Mouse (Mus musculus) kidney, postnatal 10 days (tissue): ENCODE measurements around the gene Atp13a1.

Source experiments
- DNase-seq: peaks from one replicate; pipeline ENCODE4 v3.0.0; 2021; ENCODE audit warnings: mixed read lengths

Atp13a1 gene

DNA sequence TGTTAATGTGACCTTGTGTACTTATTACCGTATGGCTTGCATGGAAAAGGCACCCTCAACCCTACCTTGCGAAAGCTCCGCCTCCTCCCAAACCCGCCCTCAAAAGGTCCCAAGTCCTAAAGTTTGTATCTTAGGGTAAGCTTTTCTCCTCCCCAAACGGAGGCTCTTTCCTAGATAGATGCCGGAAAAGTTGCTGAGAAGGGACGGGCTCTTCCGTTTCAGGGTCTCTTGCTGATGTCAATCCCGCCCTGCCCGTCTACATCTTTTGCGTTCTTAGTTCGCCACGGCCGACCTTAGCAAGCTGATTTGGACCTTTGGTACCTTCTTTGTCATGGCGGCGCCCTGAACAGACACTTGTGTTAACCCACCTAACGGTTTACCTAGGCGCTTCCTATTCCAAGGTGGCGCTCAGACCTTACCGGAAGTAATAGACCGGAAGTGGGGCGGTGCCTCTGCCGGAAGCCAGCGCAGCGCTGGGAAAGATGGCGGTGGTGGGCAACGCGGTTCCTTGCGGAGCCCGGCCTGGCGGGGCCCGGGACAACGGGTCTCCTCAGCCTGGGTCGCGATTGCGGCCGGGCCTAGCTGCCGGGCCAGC is at the start of gene Atp13a1, which contains the start of gene Zfp866:
Gene Atp13a1 (plus strand): TSS at position 391 of the 595 bp plus-strand sequence.
Gene Zfp866 (minus strand): TSS at position 406 of the 595 bp plus-strand sequence.
- DNase-seq, result peak; percentile 93

DNA sequence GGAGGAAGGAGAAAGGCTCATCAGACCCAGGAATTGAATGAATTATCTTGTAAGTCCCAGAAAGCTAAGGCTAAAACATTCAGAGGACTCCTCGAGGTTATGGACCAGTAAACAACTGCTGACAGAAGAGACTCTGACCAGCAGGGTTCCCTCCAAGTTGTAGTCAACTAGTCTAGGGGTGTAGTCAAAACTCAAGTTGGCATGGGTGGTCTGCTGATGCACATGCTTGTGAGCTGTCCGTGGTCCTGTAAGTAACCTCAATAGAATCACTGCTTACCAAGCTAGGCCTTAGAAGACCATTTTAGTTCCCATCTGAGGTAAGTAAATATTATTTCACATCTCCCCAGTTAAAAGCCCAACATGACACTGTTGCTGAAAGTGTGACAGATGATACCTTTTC is 49.7 kb upstream of the Atp13a1 start:
- peak; percentile 16 for DNase-seq

DNA sequence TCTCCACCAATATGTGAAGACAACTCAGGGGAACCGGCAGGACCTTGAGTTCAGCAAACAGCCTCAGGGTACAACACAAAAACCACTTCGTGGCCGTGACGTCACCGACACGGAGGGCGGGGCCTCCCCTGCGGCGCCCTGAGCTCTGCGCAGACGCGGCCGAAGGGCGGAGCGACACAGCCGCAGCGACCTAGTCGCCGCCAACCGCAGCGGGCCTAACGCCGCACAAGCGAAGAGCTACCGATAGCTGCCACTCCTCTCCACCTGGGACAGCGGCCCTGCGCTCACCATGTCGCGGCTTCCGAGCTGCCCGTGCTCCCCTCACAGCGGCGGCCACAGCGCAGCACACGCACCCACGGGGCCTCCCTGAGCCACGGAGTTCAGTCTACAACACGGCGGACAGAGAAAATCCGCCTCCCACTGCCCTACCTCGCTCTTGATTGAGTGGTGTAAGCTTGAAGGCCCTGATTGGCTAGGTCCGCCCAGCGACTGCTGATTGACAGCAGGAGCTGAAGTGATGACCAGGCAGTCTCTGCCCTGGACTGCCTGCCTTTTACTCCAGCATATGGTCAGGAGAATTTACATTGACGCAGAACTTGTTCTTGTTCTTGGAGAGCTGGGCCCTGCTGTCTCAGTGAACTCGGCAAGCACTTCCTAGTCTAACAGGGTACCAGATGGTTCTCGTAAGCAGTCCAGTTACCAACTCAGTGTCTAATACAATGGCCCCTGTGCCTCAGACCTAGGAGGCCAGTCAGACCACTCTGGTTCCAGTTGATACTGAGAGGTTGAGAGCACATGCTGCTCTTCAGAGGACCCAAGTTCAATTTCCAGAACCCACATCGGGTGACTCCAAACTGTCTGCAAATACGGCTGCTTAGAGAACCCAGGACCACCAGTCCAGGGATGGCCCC is 41.2 kb upstream of the Atp13a1 start, which contains the start of gene Zfp963:
Gene Zfp963 (minus strand): TSS at position 427 of the 911 bp plus-strand sequence.
- DNase-seq, result peak; percentile 98

DNA sequence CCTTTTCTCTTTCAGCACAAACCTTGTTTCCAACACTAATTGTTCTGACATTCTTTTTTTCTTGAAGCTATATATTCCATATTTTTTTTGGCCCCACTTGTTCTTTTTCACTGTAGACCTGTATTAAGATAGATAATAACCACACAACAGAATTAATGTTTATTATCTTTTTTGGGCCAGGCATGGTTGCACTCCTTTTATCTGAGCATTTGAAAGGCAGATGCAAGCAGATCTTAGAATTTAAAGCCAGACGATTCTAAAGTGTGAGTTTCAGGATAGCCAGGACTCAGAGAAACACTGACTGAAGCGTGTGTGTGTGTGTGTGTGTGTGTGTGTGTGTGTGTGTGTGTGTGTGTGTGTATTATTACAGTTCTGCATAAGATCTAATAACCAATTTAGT is 38.5 kb upstream of the Atp13a1 start:
- no peak for DNase-seq

DNA sequence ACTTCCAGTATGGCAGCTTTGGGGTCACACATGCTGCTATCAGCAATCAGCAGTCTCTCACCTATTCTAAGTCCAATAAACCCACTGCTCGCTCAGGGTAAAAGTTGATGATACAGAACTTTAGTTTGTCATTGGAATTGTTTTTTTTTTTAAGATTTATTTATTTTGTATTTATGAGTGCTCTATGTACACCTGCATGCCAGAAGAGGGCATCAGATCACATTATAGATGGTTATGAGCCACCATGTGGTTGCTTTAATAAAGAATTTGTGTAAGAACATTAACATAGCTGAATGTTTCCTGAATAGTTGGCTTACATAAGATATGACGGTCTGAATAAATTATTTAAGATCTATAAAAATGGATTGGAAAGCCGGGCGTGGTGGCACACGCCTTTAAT is 32.6 kb upstream of the Atp13a1 start:
- no peak for DNase-seq

DNA sequence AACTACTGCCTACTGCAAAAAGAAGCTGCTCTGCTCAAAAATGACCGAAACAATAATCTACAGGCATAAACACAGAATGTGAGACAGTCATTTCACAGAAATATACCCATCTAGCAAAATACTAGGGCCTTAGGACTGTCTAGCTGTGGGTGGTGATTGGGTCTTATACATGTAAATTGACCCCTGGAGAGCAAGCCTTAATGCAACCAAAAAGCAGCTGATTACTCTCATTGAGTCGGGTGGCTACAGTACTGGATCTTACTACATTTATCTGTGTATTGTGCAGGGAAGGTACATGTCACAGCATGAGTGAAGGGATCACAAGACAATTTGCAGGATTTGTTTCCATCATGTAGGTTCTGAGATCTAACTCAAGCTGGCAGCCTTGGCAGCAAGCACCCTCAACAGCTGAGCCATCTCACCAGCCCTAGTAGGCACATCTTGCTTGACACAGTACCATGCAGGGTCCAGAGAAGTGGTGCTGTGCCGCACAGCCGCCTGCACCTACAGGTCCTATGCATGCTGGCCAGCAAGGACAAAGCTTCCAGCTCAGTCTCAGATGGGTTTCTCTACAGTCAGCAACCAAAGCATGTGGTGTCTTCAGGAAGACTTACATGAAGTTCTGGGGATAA is 29.0 kb upstream of the Atp13a1 start:
- no peak for DNase-seq

DNA sequence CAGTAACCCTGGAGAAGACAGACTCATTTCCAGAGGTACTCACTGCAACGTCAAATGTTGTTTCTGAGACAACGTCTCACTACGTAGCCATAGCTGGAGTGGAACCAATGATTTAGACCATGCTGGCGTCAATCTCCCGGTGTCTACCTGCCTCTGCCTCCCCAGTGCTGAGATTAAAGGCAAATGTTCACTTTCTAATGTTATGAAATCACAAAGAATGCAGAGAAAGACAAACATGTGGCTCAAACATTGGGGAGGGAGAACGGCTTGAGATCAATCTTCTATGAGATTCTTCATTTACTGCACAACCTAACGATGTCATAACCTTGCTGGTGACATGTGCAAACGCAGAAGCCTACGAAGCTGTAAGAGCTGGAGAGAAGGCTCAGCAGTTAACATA is 19.7 kb upstream of the Atp13a1 start:
- no peak for DNase-seq

DNA sequence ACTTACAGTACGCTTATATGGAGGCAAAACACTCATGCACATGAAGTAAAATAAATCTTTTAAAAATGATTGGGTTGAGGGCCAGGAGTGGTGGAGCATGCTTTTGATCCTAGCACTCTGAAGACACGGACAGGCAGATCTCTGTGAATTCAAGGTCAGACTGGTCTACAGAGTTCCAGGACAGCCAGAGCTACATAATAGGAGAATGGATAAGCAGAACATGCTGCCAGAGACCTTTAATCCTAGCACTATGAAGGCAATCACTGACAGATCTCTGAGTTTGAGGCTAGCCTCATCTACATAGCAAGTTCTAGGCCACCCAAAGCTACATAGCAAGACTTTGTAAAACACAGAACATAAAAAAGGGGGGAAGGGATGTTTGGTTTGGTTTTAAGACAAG is 18.9 kb upstream of the Atp13a1 start:
- DNase-seq, result no peak

DNA sequence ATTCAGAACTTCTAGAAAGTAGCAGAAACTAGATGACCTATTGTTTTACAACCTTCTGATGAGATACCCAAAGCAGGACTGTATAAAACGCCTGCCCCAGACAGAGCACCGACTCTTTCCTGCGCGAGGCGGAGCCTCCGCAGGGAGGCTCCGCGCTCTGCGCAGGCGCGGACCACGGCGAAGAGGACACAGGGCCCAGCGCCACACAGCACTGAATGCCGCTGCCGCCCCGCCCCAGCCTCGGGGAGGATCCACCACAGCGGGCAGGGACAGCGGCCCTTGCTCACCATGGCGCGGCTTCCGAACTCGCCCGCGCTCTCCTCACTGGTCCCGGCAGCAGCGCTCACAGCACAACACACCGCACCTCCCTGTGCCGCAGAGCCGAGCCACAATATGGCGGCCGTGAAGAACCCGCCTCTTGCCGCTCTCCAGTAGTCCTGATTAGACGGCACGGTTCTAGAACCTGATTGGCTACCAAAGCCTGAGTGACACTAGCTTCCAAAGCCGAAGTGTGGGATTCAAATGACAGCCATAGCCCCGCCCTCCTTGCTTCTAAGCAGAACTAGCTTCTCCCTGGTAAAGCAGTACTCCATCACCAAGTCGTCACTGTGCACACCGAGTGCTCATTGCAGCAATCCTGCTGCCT is 16.3 kb upstream of the Atp13a1 start, which contains the start of gene Gm20422:
Gene Gm20422 (minus strand): TSS at position 384 of the 646 bp plus-strand sequence.
- DNase-seq, result peak; percentile 92

DNA sequence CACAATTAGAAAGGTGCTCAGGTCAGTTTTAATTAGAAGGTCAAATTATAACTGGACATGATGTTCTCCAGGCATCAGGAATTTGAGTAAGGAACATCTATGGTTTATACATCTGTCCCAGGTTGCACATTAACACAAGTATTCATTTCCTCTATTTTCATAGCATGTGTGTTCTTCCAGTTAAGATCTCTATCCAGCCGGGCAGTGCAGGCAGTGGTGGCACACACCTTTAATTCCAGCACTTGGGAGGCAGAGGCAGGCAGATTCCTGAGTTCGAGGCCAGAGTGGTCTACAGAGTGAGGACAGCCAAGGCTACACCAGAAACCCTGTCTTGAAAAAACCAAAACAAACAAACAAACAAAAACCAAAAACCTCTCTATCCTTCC is 15.8 kb upstream of the Atp13a1 start:
- DNase-seq, result no peak

DNA sequence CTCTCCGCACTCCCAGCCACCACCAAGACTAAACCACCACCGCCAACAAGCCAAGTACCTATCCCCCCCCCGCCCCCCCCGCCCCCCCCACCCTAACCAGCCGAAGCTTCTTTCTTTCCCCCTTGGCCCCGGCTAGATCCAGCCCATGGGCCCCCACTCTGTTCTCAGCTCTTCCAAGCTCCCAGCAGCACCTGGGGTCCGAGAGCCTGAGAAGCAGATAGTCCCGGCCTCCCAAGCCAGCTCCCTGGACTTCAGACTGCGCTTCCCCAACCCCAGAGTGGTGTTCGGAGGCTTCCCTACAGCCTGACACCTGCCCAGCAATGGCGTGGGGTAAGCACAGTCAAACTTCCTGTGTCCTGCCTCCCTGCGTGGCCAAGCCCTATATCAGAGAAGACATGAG is 13.9 kb upstream of the Atp13a1 start:
- no peak for DNase-seq

DNA sequence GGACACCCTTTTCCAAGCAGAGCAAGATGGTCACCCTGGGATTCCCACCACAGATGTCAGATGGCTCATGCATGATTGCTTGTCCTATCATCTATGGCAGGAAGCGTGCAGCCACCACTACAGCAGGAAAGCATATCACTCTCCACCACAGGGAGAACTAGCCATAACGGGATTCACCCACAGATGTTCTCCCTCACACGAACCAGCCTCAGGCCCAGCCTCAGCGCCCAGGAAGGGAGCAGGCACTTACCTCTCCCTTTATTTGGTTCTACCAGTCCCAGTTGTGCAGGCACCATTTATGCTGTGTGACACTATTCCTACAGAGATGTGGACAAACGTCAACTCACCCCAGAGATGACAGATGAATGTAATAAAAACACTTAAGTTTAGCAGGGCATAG is 1.9 kb upstream of the Atp13a1 start:
- no peak for DNase-seq

DNA sequence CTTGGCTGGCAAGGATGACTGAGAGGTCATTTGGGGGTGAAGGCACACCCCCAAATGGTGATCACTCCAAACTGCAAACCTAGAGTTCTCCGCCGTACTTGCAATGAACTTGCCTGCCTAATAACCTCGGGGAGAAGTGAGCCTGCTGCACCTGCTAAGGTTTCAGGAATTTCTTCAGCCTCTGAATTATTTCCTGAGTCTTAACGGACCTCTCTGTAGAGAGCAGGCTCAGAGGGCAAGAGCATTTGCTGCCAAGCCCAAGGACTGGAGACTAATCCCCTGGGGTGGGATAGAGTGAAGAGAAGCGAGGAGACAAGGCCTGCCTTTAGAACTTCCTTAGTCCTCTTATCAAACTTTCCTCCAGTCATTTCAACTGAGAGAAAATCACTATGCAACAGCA is 1.2 kb upstream of the Atp13a1 start:
- no peak for DNase-seq

DNA sequence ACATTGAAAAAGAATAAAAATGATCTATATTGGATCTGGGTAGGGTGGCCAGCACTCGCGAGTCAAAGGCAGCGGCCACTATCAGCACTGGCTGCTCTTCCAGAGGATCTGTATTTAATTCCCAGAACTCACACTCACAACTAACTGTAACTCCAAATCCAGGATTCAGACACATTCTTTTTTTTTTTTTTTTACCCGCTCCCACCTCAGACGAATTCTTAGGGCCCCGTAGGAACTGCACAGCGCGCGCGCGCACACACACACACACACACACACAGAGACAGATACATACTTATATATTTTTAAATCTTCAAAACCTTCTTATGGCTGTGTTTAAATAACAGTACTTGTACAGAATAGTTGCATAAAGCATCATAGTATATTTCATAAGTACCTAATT is 599 bp upstream of the Atp13a1 start:
- DNase-seq, result no peak

DNA sequence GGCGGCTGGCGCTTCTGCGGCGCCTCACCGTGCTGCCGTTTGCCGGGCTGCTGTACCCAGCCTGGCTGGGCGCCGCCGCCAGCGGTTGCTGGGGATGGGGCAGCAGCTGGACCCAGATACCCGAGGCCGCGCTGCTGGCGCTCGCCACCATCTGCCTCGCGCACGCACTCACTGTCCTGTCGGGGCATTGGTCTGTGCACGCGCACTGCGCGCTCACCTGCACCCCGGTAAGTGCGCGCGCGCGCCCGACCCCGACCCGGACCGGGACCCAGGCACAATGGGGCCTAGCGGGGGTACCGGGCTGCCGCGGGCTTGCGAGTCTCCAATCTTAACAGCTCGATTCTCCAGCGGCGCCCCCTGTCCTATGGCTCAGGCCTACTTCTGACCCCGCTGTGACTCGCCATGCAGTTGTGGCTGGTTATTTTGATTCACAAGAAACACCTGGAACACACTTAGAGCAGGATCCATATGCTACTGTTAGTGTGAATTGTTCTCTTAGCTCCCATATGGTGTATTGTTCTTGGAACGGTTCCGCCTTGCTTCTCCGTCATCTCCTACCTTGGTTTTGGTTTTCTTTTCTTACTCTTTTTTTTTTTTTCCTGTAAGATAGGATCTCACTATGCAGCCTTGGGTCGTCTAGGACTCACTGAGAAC is 579 bp downstream of the Atp13a1 start:
- peak; percentile 67 for DNase-seq

DNA sequence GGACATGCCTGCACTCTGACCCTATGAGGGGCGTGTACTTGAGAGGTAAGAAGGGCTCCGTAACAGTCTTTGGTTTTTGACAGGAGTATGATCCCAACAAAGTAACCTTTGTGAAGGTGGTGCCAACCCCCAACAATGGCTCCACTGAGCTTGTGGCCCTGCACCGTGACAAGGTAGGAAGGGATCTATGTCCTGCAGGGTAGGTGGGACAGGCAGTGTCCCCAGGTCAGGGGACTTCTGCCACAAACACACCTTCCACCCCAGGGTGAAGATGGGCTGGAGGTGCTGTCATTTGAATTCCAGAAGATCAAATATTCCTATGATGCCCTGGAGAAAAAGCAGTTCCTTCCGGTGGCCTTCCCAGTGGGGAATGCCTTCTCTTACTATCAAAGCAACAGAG is 2.7 kb downstream of the Atp13a1 start:
- no peak for DNase-seq

DNA sequence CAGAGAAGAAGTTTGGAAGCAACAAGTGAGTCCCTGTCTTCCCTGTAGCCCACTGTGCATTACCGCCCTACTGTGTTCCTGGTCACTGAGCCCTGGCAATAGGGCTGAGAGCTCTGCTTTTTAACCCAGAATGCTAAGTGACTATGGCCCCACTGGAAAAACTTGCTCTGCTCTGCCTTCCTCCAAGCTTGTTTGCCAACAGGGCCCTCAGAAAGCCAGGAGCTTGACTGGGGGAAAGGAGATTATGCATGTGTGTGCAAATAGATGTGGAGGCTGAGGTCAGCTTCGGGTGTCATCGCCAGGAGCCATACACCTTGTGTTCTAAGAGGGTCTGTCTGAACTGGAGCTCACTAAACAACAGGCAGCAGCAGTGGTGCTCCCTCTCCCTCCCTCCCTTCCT is 3.1 kb downstream of the Atp13a1 start:
- peak; percentile 2 for DNase-seq

DNA sequence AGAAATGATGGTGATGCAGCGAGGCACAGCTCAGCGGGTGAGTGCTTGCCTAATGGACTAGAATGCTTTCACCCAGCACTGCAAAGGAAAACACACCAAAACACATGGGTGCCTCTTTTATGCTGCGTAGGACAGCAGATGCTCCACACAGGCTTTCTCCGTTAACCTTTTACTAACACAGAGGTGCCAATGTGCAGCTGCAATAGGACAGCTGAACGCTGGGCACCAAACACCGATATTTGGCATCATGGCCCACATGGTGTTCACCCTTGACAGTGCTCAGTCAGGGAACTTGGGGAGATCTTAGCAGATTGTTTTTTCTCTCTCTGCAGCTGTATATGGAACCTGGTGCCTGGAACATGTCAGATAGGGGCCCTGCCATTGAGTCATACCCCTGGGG is 3.9 kb downstream of the Atp13a1 start:
- peak; percentile 2 for DNase-seq

DNA sequence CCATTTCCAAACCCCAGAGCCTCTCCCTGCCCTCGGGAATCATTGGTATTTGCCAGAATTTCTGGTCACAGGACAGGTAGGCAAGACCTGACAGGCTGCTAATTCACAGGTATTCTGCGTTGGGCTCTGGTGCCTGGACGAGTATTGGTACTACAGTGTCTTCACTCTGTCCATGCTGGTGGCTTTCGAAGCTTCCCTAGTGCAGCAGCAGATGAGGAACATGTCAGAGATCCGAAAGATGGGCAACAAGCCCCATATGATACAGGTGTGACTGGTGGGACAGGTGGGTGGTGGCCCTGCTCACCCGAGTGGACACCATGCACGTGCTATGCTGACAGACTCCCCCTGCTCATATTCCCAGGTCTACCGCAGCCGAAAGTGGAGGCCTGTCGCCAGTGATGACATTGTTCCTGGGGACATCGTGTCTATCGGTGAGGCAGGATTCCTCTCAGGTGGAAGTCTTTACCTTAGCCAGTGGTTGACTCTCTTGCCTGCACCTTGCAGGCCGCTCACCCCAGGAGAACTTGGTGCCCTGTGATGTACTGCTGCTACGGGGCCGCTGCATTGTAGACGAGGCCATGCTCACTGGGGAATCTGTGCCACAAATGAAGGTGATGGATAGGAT is 5.9 kb downstream of the Atp13a1 start:
- DNase-seq, result peak; percentile 3

DNA sequence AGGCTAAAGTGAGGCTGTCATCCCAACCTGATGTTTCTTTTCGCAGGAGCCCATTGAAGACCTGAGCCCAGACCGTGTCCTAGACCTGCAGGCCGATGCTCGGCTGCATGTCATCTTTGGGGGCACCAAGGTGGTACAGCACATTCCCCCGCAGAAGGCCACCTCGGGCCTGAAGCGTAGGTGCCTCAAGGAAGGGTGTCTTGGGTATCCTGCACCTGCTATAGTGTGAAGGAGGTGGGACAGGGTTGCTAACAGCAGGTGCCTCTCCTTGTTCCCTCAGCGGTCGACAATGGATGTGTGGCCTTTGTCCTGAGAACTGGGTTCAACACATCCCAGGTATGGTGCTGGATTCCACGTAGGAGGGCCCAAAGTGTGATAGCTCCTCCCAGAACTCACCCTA is 6.7 kb downstream of the Atp13a1 start:
- peak; percentile 3 for DNase-seq

DNA sequence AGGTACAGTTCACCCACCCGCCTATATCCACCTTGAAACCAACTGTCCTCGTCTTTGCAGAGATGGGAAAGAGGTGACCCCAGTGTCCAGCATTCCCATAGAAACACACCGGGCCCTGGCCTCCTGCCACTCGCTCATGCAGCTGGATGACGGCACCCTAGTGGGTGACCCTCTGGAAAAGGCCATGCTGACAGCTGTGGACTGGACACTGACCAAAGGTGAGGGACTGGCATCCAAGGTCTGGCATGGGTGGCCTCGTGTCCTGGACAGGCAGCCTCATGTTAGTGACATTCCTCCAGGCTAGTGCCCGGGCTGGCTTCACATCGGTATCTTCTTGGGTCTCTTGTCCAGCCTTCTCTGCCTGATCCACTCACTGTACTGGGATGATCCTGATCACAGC is 8.3 kb downstream of the Atp13a1 start:
- DNase-seq, result peak; percentile 11

DNA sequence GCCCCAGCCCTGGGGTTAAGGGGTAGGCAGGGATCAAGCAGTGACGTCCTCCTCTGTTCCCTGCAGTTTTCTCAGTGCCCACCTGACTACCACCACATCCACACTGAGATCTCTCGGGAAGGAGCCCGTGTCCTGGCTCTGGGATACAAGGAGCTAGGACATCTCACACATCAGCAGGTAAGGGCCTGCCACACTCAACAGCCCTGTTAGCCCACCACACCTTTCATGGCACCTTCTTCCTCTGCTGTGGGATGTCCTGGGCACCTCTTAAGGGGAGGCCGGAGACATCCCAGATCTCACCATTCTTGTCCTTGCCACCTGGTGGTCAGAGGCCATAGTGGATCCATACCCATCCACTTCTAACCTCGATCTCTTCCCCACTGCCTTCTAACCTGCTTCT is 9.0 kb downstream of the Atp13a1 start:
- DNase-seq, result peak; percentile 5
